Mouse (Mus musculus): ENCODE results near the gene Asap3.

The Asap3 gene

GRCm38 (mm10) chr4:136223549-136224239 is 17.5 kb downstream of the Asap3 start:
- DNase-seq (ENCODE audit: extremely low spot score): no peak

DNA sequence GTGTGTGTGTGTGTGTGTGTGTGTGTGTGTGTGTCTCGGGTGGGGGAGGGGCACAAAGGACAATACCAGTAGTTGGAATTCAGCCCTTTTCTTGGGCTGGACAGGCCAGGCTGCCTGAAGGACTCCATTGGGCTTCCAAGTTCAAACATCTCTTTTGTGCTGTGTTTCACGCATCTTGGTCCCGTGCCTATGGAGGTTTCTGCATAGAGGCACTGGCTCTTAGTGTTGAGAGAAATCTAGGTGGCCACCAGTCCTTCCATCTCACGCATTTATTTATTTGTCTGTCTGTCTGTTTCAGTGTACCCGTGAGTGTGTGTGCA is 18.0 kb downstream of the Asap3 start:
- DNase-seq (ENCODE audit: extremely low spot score): no peak

GRCm38 (mm10) chr4:136224677-136225460 is 18.7 kb downstream of the Asap3 start:
- no peak for DNase-seq (ENCODE audit: extremely low spot score)

DNA sequence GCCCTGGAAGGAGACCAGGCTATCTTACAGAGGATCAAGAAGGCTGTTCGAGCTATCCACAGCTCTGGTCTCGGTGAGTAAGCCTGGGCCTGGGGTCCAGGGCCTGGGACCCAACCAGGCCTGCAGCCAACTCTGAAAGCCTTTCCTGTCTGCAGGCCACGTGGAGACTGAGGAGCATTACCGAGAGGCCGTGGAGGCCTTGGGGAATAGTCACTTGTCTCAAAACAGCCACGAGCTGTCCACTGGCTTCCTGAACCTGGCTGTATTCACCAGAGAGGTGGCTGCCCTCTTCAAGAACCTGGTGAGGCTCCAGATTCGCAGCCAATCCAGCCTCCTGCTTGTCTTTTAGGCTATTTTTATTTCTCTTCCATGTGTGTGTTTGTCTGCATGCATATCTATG is 21.2 kb downstream of the Asap3 start:
- no peak for DNase-seq (ENCODE audit: extremely low spot score)

GRCm38 (mm10) chr4:136228640-136229039 is 22.5 kb downstream of the Asap3 start:
- no peak for DNase-seq (ENCODE audit: extremely low spot score)

GRCm38 (mm10) chr4:136238669-136239068 is 32.5 kb downstream of the Asap3 start:
- no peak for DNase-seq (ENCODE audit: extremely low spot score)

GRCm38 (mm10) chr4:136239111-136239510 is 32.9 kb downstream of the Asap3 start:
- DNase-seq (ENCODE audit: extremely low spot score): no peak

GRCm38 (mm10) chr4:136239622-136240021 is 33.5 kb downstream of the Asap3 start:
- DNase-seq (ENCODE audit: extremely low spot score): peak; percentile 79

- DNase-seq (ENCODE audit: extremely low spot score): no peak
Observed at GRCm38 (mm10) chr4:136240123-136240522, 34.0 kb downstream of the Asap3 start.

DNA sequence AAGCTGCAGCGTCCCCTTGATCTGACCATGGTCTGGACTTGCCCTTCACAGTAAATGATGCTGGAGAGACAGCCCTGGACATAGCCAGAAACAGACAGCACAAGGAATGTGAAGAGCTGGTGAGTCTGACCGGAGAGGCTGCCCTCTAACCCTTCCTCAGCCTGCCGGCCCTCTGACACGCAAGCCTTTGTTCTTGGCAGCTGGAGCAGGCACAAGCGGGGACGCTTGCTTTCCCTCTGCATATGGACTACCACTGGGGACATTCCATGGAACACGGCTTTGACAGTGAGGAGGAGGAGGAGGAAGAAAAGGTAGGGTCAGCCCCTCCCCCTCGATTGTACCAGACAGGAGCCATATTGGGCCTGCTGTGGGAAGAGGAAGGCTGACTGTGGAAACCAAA is 34.8 kb downstream of the Asap3 start:
- peak; percentile 31 for DNase-seq (ENCODE audit: extremely low spot score)

DNA sequence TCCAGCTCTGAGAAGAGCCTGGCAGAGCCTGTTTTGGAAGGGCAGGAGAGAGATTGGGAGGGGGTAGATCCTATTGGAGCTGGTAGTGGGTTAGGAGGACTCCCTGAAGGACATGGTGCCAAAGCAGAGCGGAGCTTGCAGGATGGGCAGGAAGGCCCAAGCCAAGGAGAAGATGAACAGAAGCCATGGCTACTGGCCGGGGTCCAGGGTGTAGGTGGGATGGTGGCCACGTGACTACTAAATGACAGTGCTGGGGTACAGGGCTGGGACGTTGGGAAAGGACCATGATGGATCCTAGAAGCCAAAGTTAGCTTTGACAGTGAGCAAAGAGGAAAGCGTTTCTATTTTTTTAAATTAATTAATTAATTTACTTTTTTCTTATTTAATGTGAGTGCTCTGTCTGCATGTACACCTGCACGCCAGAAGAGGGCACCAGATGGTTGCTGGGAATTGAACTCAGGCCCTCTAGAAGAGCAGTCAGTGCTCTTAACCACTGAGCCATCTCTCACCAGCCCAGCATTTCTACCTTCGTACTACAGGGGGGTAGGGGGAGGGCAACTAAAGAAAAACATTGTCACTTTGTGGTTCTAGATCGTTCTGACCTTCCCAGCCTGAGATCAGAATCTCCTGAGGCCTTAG is 36.0 kb downstream of the Asap3 start:
- DNase-seq (ENCODE audit: extremely low spot score): no peak

DNA sequence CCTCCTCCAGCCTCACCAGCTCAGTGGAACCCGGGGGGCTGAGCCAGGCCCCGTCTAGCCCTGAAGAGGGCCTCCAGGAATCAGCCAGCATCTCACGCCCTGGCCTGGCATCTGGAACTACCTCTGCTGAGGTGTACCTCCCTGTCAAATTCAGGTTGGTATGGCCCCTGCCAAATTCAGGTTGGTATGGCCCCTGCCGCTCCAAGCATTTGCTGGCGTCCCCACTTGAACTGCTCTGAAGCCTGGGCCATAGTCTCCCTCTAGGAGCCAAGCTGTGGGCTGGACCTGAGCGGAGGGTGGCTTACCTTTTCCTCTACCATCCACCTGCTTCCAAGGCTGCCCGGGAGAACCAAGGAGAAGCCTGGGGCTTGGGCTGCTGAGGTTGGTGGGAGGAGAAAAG is 36.6 kb downstream of the Asap3 start:
- DNase-seq (ENCODE audit: extremely low spot score): no peak

DNA sequence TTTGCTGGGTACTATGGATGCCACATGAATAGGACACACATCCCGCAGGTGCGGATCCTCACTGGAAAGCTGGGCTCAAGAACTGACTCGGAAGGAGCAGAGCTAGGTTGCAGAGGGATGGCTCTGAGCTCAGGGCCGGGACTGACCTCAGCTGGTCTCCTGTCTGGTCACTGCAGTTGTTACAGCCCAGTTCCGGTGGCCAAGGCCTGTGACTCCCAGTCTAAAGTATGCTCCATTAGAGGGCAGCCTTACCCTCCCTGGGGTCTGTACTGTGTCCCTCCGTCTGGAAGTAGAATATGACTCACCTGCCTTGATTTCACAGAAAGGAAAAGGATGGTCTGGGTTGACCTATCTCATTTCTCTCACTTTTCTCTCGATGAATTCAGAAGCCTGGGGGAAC is 38.0 kb downstream of the Asap3 start:
- no peak for DNase-seq (ENCODE audit: extremely low spot score)

DNA sequence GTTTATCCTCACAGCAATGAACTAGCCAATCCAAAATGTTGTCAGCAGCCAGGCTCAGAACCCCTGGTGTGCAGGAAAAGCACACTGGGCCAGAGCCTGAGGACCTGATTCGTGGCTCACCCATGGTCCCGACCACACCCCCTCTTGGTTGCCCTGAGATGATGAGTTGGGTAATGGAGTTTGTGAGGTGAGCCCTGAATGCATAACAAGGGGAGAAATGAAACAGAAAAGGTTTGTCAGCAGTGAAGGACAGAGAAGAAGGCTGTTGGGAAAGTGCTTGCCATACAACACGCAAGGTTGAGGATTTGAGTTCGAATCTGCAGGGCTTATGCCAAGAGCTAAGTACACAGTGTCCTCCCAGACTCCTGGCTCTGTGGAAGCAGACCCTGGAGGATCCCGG is 39.5 kb downstream of the Asap3 start:
- DNase-seq (ENCODE audit: extremely low spot score): no peak

GRCm38 (mm10) chr4:136246568-136246969 is 40.4 kb downstream of the Asap3 start:
- no peak for DNase-seq (ENCODE audit: extremely low spot score)

- DNase-seq (ENCODE audit: extremely low spot score): no peak
Observed at GRCm38 (mm10) chr4:136247386-136247728, 41.2 kb downstream of the Asap3 start.

DNA sequence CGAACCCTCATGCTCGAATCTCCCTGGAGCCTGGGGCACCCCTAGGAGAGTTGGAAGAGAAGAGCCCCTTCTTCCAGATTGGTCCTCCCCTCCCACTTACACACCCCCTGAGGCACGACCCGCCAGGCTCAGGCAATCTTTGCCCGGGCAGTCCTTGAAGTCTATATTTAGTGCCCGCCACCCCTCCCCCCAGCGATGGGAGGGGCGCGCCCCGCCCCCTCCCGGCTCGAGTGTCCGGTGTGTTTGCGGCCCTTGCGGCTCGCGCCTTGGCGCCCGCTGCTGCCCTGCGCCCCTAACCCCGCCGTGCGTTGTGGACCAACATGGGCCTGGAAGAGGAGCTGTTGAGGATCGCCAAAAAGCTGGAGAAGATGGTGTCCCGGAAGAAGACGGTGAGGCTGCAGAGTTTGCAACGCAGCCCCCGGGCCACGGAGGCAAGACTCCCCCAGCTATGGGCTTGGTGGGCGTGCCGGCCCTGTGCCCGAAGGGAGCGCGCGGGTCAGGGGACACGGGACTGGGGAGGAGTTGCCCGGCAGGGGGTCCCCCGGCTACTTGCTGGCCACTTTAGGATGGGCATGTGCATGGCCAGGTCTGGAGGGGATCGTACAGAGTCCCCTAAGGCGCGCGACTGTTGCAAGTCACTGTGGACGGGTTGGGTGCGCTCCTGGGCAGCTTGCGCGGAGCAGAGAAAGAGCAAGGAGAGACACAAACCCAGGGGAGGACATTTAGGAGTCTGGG is 41.7 kb downstream of the Asap3 start, which contains the start of gene Tcea3:
Gene Tcea3, plus strand, starts transcription at position 1 of the 735 bp plus-strand sequence.
- DNase-seq (ENCODE audit: extremely low spot score): peak; percentile 77

- DNase-seq (ENCODE audit: extremely low spot score): no peak
Observed at GRCm38 (mm10) chr4:136248464-136249331, 42.5 kb downstream of the Asap3 start.

- no peak for DNase-seq (ENCODE audit: extremely low spot score)
Observed at GRCm38 (mm10) chr4:136249332-136249647, 43.1 kb downstream of the Asap3 start.

DNA sequence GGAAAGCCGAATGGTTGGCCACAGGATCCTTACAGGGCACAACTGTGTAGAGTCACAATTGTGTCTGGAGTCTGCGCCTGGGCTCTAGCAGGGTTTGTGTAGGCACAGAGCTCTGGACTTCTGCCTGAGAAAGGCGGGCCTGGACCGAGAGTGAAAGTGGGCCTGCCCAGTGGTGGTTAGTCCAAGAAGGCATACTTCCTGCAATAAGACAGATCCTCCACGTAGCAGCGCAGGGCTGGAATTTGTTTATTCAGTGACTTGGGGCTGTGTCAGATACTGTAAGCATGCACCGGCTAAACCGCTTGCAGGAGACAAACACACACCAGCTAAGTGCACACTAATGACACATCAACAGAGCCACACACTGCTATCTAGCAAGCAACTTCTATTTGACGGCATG is 43.6 kb downstream of the Asap3 start:
- no peak for DNase-seq (ENCODE audit: extremely low spot score)

GRCm38 (mm10) chr4:136255919-136256318 is 49.8 kb downstream of the Asap3 start:
- no peak for DNase-seq (ENCODE audit: extremely low spot score)

DNA sequence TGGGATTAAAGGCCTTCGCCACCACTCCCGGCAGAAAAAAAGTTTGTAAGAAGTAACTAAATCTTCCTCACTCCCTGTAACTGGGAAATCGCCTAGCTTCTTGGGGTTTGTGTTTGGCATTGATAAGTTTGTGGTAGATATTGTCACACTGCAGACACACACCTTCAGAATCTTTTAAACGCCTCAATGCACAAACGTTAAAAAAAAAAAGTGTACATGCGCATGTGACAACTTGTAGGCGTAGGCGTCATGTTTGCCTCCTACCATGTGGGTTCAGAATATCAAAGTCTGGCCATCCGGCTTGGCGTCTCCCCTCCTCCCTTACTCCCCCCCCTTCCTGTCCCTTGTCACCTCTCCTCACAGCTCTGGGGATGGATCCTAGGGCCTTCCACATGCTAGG is 50.5 kb downstream of the Asap3 start:
- DNase-seq (ENCODE audit: extremely low spot score): no peak
